Mouse (Mus musculus): ENCODE data around the gene Dpm3. TPM values are rescaled to one million over a fixed set of nuclear protein-coding genes. Genes with fewer than 3 reads are reported as not detected.

The Dpm3 gene
- total and polyA plus RNA-seq, 3 experiments = 52.7 to 228 (median 74.8) TPM

DNA sequence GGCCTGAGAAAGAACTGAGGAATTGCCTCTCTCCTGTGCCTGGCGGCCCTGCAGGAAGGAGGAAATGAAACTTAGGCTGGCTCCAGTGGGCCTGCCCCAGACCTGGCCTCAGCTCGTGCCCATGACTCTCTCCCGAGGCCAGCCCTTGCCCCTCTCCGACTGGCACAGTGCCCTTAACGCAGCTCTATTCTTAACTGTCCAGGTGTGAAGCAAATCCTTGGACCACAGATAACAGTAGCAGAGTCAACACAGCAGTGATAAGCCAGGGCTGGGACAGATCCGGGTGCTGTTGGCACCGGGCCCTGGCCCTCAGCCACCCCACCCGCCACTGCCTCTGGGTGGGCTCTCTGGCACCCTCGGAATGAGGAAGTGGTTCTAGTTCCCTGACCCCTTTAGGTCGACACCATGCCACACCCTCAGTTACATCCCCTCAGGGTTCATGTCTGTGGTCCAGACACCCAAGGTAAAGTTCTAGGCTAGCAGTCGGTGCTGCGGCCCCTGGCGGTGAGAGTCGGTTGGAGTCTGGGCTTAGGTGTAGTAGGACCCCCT lies 25.5 kb upstream of the Dpm3 start:
- H3K36me3 ChIP-seq (replicated peaks in 1 of 2; ENCODE audit: control insufficient read depth in 1 of 2, insufficient read depth in 1 of 2, low read length in 1 of 2) = peaks cover 28 to 40% of the 10 kb centered on the region in 2 experiments
- no peak for DNase-seq (ENCODE audit: extremely low read depth)
- no peaks in the 10 kb centered on the region for H3K27me3 ChIP-seq (replicated peaks)
- dilution Hi-C loops (cut with MboI; ENCODE audit: extremely low pct_ligation_motif_present, extremely low pct_unique_long_range_greater_than_20kb, low sequenced_read_pairs) (no loop called here), in situ Hi-C loops (cut with MboI; ENCODE audit: low pct_ligation_motif_present, low pct_unique_long_range_greater_than_20kb, low sequenced_read_pairs) (no loop called here)
- peaks cover 20 to 44% of the 10 kb centered on the region in 2 experiments for H3K4me1 ChIP-seq (ENCODE audit: control insufficient read depth in 1 of 2, insufficient read depth in 2 of 2)
- no peaks in the 10 kb centered on the region for H3K9me3 ChIP-seq (replicated peaks; ENCODE audit: low read length)
- TF ChIP-seq ZNF384 (IDR thresholded peaks at IDR 0.05; ENCODE audit: low read depth, low read length) = no peak
- no peak for TF ChIP-seq MAZ (IDR thresholded peaks at IDR 0.05; ENCODE audit: low read depth, low read length)
- no peak for TF ChIP-seq NELFE (IDR thresholded peaks at IDR 0.05; ENCODE audit: low read depth, low read length)
- no peak for TF ChIP-seq RCOR1 (conservative IDR thresholded peaks at IDR 0.05; ENCODE audit: low read depth, low read length)
- no peak for TF ChIP-seq SMC3 (IDR thresholded peaks at IDR 0.05; ENCODE audit: low read depth, low read length)
- no peak for TF ChIP-seq POLR2A (IDR thresholded peaks at IDR 0.05; ENCODE audit: low read depth, low read length)
- no peak for TF ChIP-seq E2F4 (IDR thresholded peaks at IDR 0.05; ENCODE audit: insufficient replicate concordance, low read depth, low read length)
- TF ChIP-seq EP300 (IDR thresholded peaks at IDR 0.05; ENCODE audit: low read length) = peak; percentile 52; the same call in 1 of the 2 replicates
- TF ChIP-seq BHLHE40 (IDR thresholded peaks at IDR 0.05; ENCODE audit: low read depth, low read length) = peak; percentile 60; the same call in 1 of the 2 replicates
- no peak for TF ChIP-seq MXI1 (IDR thresholded peaks at IDR 0.05; ENCODE audit: low read depth, low read length)
- no peak for TF ChIP-seq ELF1 (IDR thresholded peaks at IDR 0.05; ENCODE audit: low read depth, low read length)
- no peak for TF ChIP-seq KAT2A (IDR thresholded peaks at IDR 0.05; ENCODE audit: insufficient replicate concordance, low read length)
- no peak for TF ChIP-seq ZC3H11A (IDR thresholded peaks at IDR 0.05; ENCODE audit: low read depth, low read length)
- no peak for TF ChIP-seq TBP (conservative IDR thresholded peaks at IDR 0.05; ENCODE audit: low read depth, low read length)
- no peak for TF ChIP-seq NRF1 (IDR thresholded peaks at IDR 0.05; ENCODE audit: low read depth, low read length)
- TF ChIP-seq IRF4 (IDR thresholded peaks at IDR 0.05; ENCODE audit: low read depth, low read length) = peak; percentile 71
- TF ChIP-seq TCF12 (IDR thresholded peaks at IDR 0.05; ENCODE audit: low read depth, low read length) = no peak
- no peak for TF ChIP-seq ZMIZ1 (IDR thresholded peaks at IDR 0.05; ENCODE audit: low read depth, low read length)
- TF ChIP-seq UBTF (IDR thresholded peaks at IDR 0.05; ENCODE audit: low read depth, low read length) = no peak
- no peak for TF ChIP-seq MAX (IDR thresholded peaks at IDR 0.05; ENCODE audit: low read length)
- no peak for TF ChIP-seq SIN3A (IDR thresholded peaks at IDR 0.05; ENCODE audit: low read length)
- TF ChIP-seq PAX5 (IDR thresholded peaks at IDR 0.05; ENCODE audit: low read length) = no peak
- H3K4me2 ChIP-seq (ENCODE audit: insufficient read depth, low read depth, poor library complexity, severe bottlenecking) = no peak overlapping the region
- no peaks in the 10 kb centered on the region for H3K79me2 ChIP-seq (replicated peaks; ENCODE audit: control insufficient read depth, extremely low read depth, insufficient read depth, poor library complexity, severe bottlenecking)
- no peak overlapping the region for H3K27ac ChIP-seq (ENCODE audit: insufficient read depth, low read depth)
- no peak overlapping the region for H3K9ac ChIP-seq (ENCODE audit: insufficient read depth, low read depth)
- no peak overlapping the region for H3K4me3 ChIP-seq (replicated peaks in 1 of 3; ENCODE audit: low read depth in 2 of 3, low read length in 2 of 3, poor library complexity in 1 of 3)

DNA sequence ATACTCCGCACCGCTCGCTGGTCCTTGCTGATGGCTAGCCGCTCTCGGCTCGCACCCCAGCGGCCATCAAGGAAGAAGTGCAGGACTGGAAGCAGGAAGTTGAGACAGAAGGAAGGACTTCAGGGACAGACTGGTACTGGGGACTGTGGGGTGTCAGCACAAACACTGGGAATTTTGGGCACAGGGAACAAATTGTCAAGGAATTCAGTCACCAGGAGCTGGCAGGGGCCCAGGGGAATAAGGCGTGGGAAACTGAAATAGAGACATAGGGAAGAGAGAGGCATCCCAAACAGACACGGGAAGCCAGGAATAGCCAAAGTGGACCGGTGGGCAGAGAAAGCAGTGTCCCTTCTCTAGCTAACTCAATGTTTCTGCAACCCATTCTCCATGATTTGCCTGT lies 22.6 kb upstream of the Dpm3 start:
- in situ Hi-C loops (cut with MboI; ENCODE audit: low pct_ligation_motif_present, low pct_unique_long_range_greater_than_20kb, low sequenced_read_pairs) (no loop called here), dilution Hi-C loops (cut with MboI; ENCODE audit: extremely low pct_ligation_motif_present, extremely low pct_unique_long_range_greater_than_20kb, low sequenced_read_pairs) (no loop called here)
- Histone ChIP-seq H3K4me3 (replicated peaks in 1 of 3; ENCODE audit: low read depth in 2 of 3, low read length in 2 of 3, poor library complexity in 1 of 3) (no peak overlapping the region), H3K27ac (ENCODE audit: insufficient read depth, low read depth) (no peak overlapping the region), H3K27me3 (replicated peaks) (no peaks in the 10 kb centered on the region), H3K4me1 (ENCODE audit: control insufficient read depth in 1 of 2, insufficient read depth in 2 of 2) (peaks cover 15 to 28% of the 10 kb centered on the region in 2 experiments), H3K79me2 (replicated peaks; ENCODE audit: control insufficient read depth, extremely low read depth, insufficient read depth, poor library complexity, severe bottlenecking) (no peaks in the 10 kb centered on the region), H3K36me3 (replicated peaks in 1 of 2; ENCODE audit: control insufficient read depth in 1 of 2, insufficient read depth in 1 of 2, low read length in 1 of 2) (peaks cover 31 to 55% of the 10 kb centered on the region in 2 experiments), H3K4me2 (ENCODE audit: insufficient read depth, low read depth, poor library complexity, severe bottlenecking) (no peak overlapping the region), H3K9ac (ENCODE audit: insufficient read depth, low read depth) (no peak overlapping the region), H3K9me3 (replicated peaks; ENCODE audit: low read length) (no peaks in the 10 kb centered on the region)
- DNase-seq (ENCODE audit: extremely low read depth) = no peak
- no peak for TF ChIP-seq MYC (IDR thresholded peaks at IDR 0.05; ENCODE audit: low read depth, low read length)
- TF ChIP-seq EP300 (IDR thresholded peaks at IDR 0.05; ENCODE audit: low read length) = no peak
- no peak for TF ChIP-seq TBP (conservative IDR thresholded peaks at IDR 0.05; ENCODE audit: low read depth, low read length)
- TF ChIP-seq ZNF384 (IDR thresholded peaks at IDR 0.05; ENCODE audit: low read depth, low read length) = no peak
- no peak for TF ChIP-seq RCOR1 (conservative IDR thresholded peaks at IDR 0.05; ENCODE audit: low read depth, low read length)
- no peak for TF ChIP-seq KAT2A (IDR thresholded peaks at IDR 0.05; ENCODE audit: insufficient replicate concordance, low read length)
- TF ChIP-seq USF2 (conservative IDR thresholded peaks at IDR 0.05; ENCODE audit: low read depth, low read length) = no peak

Data from CH12.LX (cell line).